In genomic region chr7:141755831-141756230, GRCm38 (mm10) we compare ENCODE assay signal across 8 mouse cellular contexts. TPM values are rescaled to one million over a fixed set of nuclear protein-coding genes. Genes with fewer than 3 reads are reported as not detected.
DNase-seq lines count a peak whose midpoint lies in the region; ATAC-seq and TF ChIP-seq lines count a peak whose summit lies in the region.

No protein-coding gene starts in this region.

- no peak overlapping the region for H3K27ac ChIP-seq in hindbrain, embryonic 10.5 days
- H3K27ac ChIP-seq in hindbrain, embryonic 13.5 days = no peak overlapping the region
- H3K27ac ChIP-seq in embryonic facial prominence, embryonic 11.5 days (replicated peaks; ENCODE audit: low read depth, low read length) = no peak overlapping the region
- H3K27ac ChIP-seq in limb, embryonic 14.5 days (replicated peaks; ENCODE audit: low read depth, low read length) = no peak overlapping the region
- H3K27ac ChIP-seq in neural tube, embryonic 13.5 days (replicated peaks) = no peak overlapping the region

- no peak overlapping the region for H3K9ac ChIP-seq in hindbrain, embryonic 13.5 days
- no peak overlapping the region for H3K9ac ChIP-seq in embryonic facial prominence, embryonic 11.5 days (replicated peaks; ENCODE audit: low read length)
- no peak overlapping the region for H3K9ac ChIP-seq in limb, embryonic 14.5 days (ENCODE audit: low read depth, low read length, severe bottlenecking)
- H3K9ac ChIP-seq in neural tube, embryonic 13.5 days = no peak overlapping the region

- no peak overlapping the region for H3K4me3 ChIP-seq in hindbrain, embryonic 10.5 days
- H3K4me3 ChIP-seq in hindbrain, embryonic 13.5 days = no peak overlapping the region
- no peak overlapping the region for H3K4me3 ChIP-seq in embryonic facial prominence, embryonic 11.5 days (ENCODE audit: low read depth, low read length)
- no peak overlapping the region for H3K4me3 ChIP-seq in limb, embryonic 14.5 days (replicated peaks; ENCODE audit: low read length)
- H3K4me3 ChIP-seq in neural tube, embryonic 13.5 days = no peak overlapping the region

- no peaks in the 10 kb centered on the region; the same call in 1 of the 2 replicates for H3K27me3 ChIP-seq in hindbrain, embryonic 10.5 days (ENCODE audit: insufficient read depth, poor library complexity, severe bottlenecking)
- H3K27me3 ChIP-seq in hindbrain, embryonic 13.5 days = peaks cover 6% of the 10 kb centered on the region; the same call in 1 of the 2 replicates
- no peaks in the 10 kb centered on the region for H3K27me3 ChIP-seq in embryonic facial prominence, embryonic 11.5 days (ENCODE audit: control insufficient read depth, insufficient read depth, low read length)
- H3K27me3 ChIP-seq in limb, embryonic 14.5 days (ENCODE audit: control insufficient read depth, insufficient read depth, low read length) = no peaks in the 10 kb centered on the region
- no peaks in the 10 kb centered on the region for H3K27me3 ChIP-seq in neural tube, embryonic 13.5 days

- H3K36me3 ChIP-seq in hindbrain, embryonic 10.5 days = no peaks in the 10 kb centered on the region
- H3K36me3 ChIP-seq in hindbrain, embryonic 13.5 days = no peaks in the 10 kb centered on the region
- no peaks in the 10 kb centered on the region for H3K36me3 ChIP-seq in embryonic facial prominence, embryonic 11.5 days (replicated peaks; ENCODE audit: control insufficient read depth, insufficient read depth, low read depth, low read length)
- H3K36me3 ChIP-seq in limb, embryonic 14.5 days (ENCODE audit: control insufficient read depth, insufficient read depth, low read length) = no peaks in the 10 kb centered on the region
- H3K36me3 ChIP-seq in neural tube, embryonic 13.5 days = no peaks in the 10 kb centered on the region

- peak; percentile 77 for DNase-seq in hindbrain, embryonic 10.5 days (ENCODE audit: low spot score)
- DNase-seq in adrenal gland, postnatal 14 days = peak; percentile 81
- peak; percentile 78 for DNase-seq in embryonic facial prominence, embryonic 11.5 days (ENCODE audit: low spot score)
- DNase-seq in kidney, adult 9 months = peak; percentile 78
- DNase-seq in limb, embryonic 14.5 days (ENCODE audit: low spot score) = peak; percentile 52
- DNase-seq in thymus, postnatal 0 days (ENCODE audit: low spot score) = peak; percentile 43

- no peak for ATAC-seq in hindbrain, embryonic 13.5 days (ENCODE audit: low FRiP score)
- 0 out of 2 replicates have a peak, but pooled peaks have one; percentile 44 for ATAC-seq in embryonic facial prominence, embryonic 11.5 days (replicated peaks; ENCODE audit: insufficient number of reproducible peaks, low FRiP score, low TSS enrichment, low read depth)
- ATAC-seq in limb, embryonic 14.5 days (ENCODE audit: low FRiP score, low read depth) = no peak
- 0 out of 2 replicates have a peak, but pooled peaks have one; percentile 40 for ATAC-seq in neural tube, embryonic 13.5 days (ENCODE audit: low read depth)

- 54% methylated on average over 4 of the region's 4 CpGs for WGBS in hindbrain, embryonic 10.5 days
- 54% methylated on average over 4 of the region's 4 CpGs for WGBS in hindbrain, embryonic 13.5 days
- WGBS in embryonic facial prominence, embryonic 11.5 days = 52% methylated on average over 4 of the region's 4 CpGs
- WGBS in limb, embryonic 14.5 days = 50% methylated on average over 4 of the region's 4 CpGs
- WGBS in neural tube, embryonic 13.5 days = 54% methylated on average over 4 of the region's 4 CpGs

- H3K4me2 ChIP-seq in hindbrain, embryonic 13.5 days = no peak overlapping the region
- no peak overlapping the region for H3K4me2 ChIP-seq in embryonic facial prominence, embryonic 11.5 days (ENCODE audit: low read depth, low read length)
- no peak overlapping the region for H3K4me2 ChIP-seq in limb, embryonic 14.5 days (replicated peaks; ENCODE audit: low read depth, low read length, severe bottlenecking)
- H3K4me2 ChIP-seq in neural tube, embryonic 13.5 days = no peak overlapping the region

- H3K9me3 ChIP-seq in hindbrain, embryonic 10.5 days = no peaks in the 10 kb centered on the region
- H3K9me3 ChIP-seq in hindbrain, embryonic 13.5 days = peaks cover 5% of the 10 kb centered on the region; the same call in 1 of the 2 replicates
- H3K9me3 ChIP-seq in embryonic facial prominence, embryonic 11.5 days (replicated peaks; ENCODE audit: control insufficient read depth, low read length) = no peaks in the 10 kb centered on the region
- H3K9me3 ChIP-seq in limb, embryonic 14.5 days (ENCODE audit: control insufficient read depth, low read length) = no peaks in the 10 kb centered on the region
- H3K9me3 ChIP-seq in neural tube, embryonic 13.5 days = no peaks in the 10 kb centered on the region

- H3K4me1 ChIP-seq in hindbrain, embryonic 10.5 days (replicated peaks) = 0 out of 2 replicates have a peak, but pooled peaks cover 5% of the 10 kb centered on the region
- H3K4me1 ChIP-seq in hindbrain, embryonic 13.5 days (replicated peaks) = no peaks in the 10 kb centered on the region
- no peaks in the 10 kb centered on the region for H3K4me1 ChIP-seq in embryonic facial prominence, embryonic 11.5 days (ENCODE audit: control insufficient read depth, insufficient read depth, low read length)
- H3K4me1 ChIP-seq in limb, embryonic 14.5 days (ENCODE audit: control insufficient read depth, insufficient read depth, low read length) = no peaks in the 10 kb centered on the region
- no peaks in the 10 kb centered on the region for H3K4me1 ChIP-seq in neural tube, embryonic 13.5 days (replicated peaks)

- no peak for TF ChIP-seq POLR2A in limb, embryonic 14.5 days (IDR thresholded peaks at IDR 0.05; ENCODE audit: borderline replicate concordance, extremely low read depth, insufficient read depth, insufficient read length)

RNA-seq across cellular contexts. Expression of gene Muc5ac, which starts 32.9 kb away (rescaled TPM):
- polyA plus RNA-seq in hindbrain, embryonic 10.5 days (2016; fragmentation: Nextera tagmentation; extraction: Ambion mirVana) = not detected in 2 replicates
- polyA plus RNA-seq in hindbrain, embryonic 13.5 days (2015; fragmentation: Nextera tagmentation; extraction: Ambion mirVana) = not detected in 2 replicates
- not detected in 2 replicates for total RNA-seq in adrenal gland, postnatal 14 days (2021)
- polyA plus RNA-seq in embryonic facial prominence, embryonic 11.5 days (2014; fragmentation: Nextera tagmentation; extraction: Ambion mirVana) = not detected in 2 replicates
- 0.01 TPM in 2 replicates for polyA plus RNA-seq in limb, embryonic 14.5 days (2012; rRNA removed)
- 0.06 TPM in 1 of 2 replicates, not detected in the other for polyA plus RNA-seq in limb, embryonic 14.5 days (2014; fragmentation: Nextera tagmentation; extraction: Ambion mirVana)
- polyA plus RNA-seq in neural tube, embryonic 13.5 days (2015; fragmentation: Nextera tagmentation; extraction: Ambion mirVana) = not detected in 2 replicates
- polyA plus RNA-seq in thymus, postnatal 0 days (2015; fragmentation: Nextera tagmentation; extraction: Ambion mirVana) = 0.12 and 0.14 TPM in 2 replicates

Comparison
In these comparisons a context has a peak if more than half of its experiments do, and no peak if none do; other contexts are left out.
1. ATAC-seq: peak in embryonic facial prominence, embryonic 11.5 days (single experiment) and neural tube, embryonic 13.5 days (single experiment); none in hindbrain, embryonic 13.5 days (single experiment) and limb, embryonic 14.5 days (single experiment).
2. Peak in every context shown above with its lines, with median percentiles within 50 percentile points of each other: DNase-seq.